Mouse (Mus musculus) monocyte, adult 5-6 weeks (primary cell): ENCODE results near the gene Ptf1a. TPM values are rescaled to one million over a fixed set of nuclear protein-coding genes. Genes with fewer than 3 reads are reported as not detected.
A peak's percentile ranks its signal among the peaks of the same experiment; 100 is the strongest.

Experiments
- ATAC-seq: fragments of 153-309, 156-312 bp; replicated peaks from 2 replicates; pipeline ENCODE4 v1.8.0; 2017; ENCODE audit warnings: mild to moderate bottlenecking; ENCODE audit not compliant: low TSS enrichment, insufficient number of reproducible peaks, severe bottlenecking, poor library complexity, low FRiP score
- total RNA-seq: library from RNA; stranded (forward); fragments of 200-1000, 200-491, 200-594 nt; gene quantifications from 3 replicates; pipeline ENCODE4 v1.2.3, GENCODE M21; 2017

Gene Ptf1a
- total RNA-seq = not detected in 3 replicates

DNA sequence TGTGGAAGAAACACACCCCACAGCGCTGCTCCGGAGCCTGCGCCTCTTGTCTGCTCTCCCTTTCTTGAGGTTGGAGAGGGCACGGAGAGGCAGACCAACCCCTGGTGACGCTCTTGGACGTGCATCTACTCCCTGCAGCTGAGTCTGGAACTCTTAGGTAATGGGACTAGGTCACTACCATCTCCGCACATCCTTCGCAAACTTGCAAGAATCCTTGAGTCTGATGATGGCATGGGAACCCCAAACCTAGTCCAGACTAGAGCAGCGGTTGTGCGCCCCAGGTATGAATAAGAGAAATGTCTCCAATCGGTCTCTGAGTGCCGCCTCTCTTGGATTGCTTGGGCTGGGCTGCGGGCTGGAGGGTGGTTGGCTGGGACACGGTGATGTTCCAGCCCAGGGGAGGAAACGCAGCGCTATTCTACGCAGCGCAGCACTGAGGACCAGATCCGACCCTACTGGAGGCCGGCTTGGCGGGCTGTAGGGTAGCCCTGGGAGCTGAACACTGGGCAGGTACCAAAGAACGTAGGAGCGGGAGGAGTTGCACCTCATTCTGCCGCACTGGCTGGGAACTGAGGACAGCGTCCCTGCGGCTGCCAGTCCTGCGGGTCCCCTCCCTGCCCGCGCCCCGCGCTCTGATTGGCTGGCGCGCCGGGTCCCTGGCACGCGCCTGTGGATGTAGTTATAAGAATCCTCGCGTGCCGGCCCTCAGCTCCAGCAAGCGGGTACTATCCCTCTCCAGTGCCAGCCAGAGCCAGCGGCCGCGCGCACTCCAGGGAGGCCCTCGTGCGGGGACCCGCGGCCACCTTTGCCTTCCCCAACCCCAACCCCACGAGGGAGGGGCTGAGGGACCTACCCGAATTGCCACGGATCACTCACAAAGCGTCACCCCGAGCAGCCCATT, at the start of gene Ptf1a:
Ptf1a (plus strand) TSS at position 733 of the 901 bp plus-strand sequence.
- no peak for ATAC-seq

DNA sequence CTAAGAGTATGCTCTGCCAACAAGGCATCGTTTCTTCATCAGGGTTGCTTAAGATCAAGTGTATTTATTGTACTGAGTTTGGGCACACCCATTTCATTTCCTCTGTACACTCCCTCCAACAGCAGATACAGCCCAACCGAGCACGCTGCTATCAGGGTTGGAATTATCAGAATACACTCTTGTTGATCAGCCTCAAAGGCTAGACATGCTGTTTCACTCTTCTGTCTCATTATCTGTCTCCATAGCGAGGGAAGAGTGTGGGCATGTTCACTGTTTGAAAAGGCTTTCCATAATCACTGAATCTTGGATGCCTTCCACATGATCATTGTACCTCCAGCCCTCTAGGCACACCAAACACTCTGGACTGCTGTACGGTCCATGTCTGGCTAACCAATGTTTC, 40.1 kb upstream of the Ptf1a start:
- no peak for ATAC-seq

DNA sequence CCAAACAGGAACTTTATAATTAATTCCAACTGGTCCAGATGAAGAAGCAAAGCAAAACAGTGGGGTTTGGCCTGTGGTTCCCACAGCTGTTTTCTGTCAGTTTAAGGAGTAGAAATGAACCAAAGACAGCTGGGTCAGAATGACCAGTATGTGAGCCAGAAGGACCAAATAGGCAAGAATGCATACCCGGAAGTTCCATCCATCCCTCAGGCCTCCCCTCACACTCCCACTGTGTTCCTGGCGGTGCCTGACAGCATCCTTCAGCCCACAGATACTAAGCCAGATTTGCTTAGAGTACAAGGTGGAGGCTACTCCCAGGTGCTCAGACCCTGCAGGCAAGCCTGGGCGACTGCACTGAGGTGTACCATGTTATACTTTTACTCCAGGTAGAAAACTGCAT, 38.9 kb upstream of the Ptf1a start:
- ATAC-seq = no peak

DNA sequence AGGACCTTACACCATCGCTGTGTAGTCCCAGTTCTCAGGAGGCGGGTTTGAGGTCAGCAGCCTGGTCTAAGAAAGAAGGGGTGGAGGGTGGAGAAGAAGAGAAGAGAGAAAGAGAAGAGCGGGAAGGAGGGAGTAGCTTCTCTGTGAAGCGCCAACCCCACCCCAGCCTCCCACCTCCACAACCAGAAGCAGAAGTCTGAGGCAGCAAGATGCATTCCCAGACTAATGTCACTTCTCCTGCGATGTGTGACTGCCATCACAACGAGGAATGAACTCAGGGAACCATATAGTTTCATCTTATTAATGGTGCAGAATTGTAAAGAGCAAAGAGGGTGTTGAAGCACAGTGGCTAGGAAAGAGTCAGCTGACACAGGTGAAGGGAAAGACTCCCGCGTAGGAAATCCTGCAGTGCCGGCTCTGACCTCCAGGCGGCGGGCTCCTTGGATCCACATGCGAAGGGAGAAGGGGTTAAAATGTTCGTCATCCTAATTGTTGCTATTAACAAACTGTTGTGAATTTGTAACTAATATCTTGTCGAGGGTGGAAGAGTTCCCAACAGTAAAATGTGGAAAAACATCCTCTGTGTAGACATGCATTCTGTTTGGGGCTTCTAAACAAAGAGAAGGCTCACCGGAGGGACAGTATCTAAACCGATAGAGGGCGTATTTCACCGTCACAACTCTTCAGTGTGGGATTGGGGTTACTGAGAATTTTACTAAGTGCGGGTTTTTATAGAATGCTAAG, 31.1 kb upstream of the Ptf1a start:
- ATAC-seq = peak; percentile 51; the same call in 1 of the 2 replicates

DNA sequence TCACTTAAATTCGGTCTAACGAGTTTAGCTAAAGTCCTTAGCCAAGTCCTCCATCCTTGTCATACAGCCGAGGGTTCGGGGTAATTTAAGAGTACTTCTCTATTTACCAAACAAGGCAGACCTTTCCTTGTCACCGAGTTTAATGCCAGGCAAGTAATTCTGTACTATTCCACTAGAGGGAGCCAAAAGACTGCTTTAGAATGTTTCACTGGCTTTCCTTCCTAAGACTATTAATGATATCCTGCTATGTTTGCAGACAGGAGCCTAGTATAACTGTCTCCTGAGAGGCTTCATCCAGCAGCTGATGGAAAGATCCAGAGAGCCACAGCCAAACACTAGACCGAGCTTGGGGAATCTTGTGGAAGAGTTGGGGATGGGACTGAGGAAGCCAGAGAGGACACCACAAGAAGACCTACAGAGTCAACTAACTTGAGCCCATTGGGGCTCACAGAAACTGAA, 30.4 kb upstream of the Ptf1a start:
- peak; percentile 62 for ATAC-seq

DNA sequence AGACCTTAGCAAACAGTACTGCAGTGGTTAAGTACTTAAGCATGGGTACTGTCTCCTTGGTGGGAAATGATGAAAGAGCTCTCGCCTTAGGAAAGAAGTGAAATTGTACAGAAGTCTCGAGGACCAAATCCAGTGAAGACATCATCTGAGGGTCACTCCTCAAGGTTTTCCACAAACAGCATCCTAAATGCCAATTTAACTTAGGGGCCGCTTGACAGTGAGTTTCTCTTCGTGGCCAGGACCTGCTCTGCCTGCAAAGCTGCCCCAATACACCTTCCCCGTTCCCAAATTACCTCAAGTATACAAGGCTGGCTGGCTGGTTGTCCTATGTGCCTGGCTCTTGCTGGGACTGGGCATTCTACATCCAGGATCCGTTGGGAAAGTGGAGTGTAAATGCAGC, 29.4 kb upstream of the Ptf1a start:
- ATAC-seq = no peak

DNA sequence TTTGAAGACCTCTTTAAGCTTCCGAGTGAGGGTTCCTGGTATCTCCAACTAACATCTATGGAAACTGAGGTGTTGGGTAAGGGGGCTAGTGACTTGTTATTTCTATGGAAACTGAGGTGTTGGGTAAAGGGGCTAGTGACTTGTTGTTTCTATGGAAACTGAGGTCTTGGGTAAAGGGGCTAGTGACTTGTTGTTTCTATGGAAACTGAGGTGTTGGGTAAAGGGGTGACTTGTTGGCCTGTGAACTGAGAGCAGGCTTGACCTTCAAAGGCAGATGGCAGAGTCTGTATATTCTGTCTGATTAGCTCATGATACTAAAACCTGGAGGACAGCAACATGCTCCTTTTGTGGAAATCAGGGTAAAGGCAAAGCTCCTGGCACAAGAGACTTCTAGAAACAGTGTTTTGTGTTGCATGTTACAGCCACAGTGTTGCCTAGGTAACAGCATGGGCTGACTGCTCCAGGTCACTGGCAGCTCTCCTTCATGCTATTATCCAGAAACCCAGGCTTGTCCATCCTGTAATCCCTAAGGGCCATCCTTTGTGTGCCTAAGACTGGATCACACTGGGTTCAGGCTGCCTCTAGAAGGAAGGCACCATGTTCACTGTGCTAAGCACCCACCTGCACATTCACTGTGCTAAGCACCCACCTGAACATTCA, 25.6 kb upstream of the Ptf1a start:
- ATAC-seq = no peak

DNA sequence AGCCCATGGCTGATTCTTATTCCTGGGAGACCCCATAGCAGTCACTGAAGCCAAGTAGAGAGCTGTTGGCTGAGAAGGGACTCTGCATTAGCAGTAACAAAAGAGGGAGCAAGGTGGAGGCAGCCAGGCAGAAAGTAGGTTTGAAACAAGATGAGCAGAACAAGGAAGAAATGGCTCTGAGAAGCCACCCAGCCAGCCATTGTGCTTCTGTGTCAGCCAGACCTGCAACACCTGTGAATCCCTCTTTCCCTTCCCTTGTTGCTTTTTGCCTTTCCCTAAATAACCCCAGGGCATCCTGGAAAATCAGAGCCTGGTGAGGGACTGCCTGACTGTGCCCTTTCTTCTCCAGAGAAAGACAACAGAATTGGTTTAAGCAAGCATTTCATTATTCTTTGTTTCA, 23.2 kb upstream of the Ptf1a start:
- no peak for ATAC-seq

DNA sequence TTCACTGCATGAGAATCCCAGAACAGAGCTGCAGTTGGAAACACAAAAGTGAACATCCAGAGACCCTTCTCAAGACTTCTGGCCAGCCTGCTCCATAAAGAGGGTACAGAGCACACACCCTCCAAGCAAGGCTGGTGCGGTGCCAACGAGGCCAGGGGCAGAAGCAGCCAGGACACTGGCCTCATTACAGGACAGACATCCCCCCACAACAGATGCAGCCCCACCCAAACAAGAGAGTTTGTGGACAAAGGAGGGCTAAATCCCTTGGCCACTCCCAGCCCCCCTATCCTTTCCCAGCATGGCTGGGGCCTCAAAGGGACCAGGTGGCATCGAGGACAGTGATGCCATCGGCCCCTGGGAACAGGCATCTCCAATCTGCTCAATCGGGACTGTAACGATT, 22.4 kb upstream of the Ptf1a start:
- ATAC-seq = no peak

DNA sequence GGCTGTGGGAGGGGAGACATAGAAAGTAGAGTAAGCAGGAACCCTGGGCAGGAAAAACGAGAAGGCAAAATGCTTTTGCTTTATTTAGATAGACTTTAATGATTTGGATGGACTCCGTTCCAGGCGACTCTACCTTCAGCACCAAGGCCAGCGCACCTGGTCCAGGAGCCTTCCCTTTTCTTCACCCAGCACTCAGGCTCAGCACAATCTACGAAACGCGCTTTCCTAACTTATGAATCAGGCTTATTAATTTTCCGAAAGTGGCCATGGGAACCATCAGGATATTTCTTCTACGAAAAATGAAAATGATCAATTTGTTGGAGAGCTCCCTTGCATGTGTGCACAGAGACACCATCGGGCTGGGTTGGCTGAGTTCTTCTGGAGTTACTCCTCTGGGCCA, 16.4 kb upstream of the Ptf1a start:
- no peak for ATAC-seq

DNA sequence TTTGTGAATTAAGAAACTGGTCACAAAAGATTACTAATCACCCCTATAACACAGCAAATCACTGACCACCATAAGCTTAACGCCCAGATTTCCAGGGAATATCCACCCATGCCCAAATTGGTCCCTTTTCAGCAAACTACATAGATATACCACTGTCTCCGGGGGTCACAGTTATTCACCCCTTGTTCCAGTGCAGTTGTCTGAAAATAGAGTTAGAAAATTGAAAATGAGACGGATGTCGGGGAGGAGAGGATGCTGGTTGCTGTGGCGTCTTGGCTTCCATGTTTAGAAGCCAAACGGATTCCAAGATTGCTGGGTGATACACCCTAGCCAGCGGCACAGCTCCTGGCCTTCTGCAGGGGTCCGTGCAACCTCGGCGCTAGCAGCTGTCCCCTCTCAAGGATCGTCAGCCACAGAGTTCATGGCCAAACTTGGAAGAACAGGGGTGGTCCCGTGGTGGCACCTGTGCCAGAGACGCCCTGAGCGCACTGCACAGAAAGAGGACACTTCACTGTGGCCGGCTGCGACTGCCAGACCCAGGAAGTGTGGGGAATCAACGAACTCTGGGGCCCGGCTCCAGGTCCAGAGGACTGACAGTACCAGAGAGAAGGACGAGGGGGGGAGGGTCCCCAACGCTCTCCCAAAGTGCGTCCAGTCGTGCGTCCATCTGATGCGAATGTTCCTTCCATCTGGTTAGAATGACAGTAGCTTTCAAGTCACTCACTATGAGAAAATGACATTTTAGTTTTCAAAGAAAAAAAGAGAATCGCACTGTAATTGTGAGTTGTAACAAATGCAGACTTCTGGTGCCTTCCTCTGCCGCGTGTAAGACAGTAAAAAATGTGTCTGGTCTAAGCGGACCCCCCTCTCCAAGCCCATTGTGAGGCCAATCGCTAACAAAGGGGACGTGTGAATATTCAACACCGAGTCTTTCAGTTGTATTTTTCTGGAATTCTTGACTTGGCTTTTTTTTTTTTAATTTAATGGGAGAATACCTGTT, 15.5 kb upstream of the Ptf1a start:
- ATAC-seq = no peak

DNA sequence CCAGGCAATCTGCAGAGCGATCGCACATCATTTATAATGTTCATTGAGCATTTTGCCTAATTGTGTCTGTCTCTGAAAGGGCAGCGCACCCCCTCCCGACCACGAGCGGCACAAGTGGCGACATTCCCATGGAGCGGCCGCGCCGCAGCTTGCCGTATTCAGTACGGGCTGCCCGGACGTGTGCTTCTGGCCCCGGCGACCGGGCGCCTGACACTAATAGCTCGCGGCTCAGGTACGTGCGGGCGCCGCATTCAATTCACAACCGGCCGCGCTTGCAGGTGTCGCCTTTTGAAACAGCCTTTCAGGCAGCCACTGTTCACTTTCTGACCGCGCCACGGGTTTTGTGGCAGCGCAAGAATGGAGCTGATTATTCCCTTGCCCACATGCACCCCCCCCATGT, 14.7 kb upstream of the Ptf1a start:
- no peak for ATAC-seq

DNA sequence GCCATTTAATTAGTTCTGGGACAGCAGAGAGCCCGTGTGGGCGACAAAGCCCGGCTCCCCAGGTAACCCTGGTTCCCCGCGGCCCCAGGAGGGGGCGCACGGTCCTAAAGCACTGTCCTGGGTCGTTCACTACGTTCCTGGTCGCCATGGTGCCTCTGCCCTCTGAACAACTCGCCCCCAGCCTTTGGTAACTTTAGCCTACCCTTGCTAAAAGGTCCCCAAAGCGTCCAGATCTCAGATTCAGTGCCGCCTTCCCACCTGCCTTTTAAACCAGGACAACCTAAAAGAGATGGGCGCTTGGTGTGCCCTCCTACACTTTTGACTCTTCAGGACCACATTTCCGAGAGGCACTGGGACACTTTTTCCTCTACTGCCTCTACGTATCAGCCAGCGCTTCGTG, 14.3 kb upstream of the Ptf1a start:
- ATAC-seq = no peak

DNA sequence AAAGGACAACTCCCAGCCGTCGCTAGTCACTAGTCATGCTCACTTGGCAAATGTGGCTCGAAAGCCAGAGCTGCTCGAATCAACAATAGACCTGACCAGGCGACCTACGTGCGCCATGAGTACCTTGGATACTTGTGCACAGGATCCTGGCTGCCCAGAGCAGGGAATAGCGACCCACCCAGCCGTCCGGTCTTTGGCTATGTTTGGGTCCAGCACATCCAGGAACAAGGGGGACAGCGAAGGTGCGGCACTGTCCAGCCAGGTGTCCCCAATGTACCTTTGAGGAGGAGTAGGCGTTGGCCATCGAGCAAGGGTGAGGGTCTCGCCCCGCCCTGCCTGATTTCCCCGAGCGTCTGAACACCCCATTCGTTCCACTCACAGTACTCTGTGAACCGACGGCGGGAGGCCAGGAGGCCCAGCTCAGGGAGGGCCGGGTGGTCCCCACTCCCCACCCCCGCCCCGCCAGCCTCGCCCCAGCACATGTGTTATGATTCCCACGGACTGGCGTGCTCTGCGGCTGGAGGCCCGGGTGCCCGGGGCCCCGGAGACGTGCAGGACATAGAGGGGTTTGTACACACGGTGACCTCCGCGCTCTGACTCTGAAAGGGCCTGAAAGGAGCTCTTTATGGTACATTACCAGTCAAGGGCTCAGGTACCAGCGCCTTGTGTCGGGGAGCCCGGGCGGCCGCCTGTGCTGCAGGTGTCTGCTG, 13.7 kb upstream of the Ptf1a start:
- no peak for ATAC-seq

DNA sequence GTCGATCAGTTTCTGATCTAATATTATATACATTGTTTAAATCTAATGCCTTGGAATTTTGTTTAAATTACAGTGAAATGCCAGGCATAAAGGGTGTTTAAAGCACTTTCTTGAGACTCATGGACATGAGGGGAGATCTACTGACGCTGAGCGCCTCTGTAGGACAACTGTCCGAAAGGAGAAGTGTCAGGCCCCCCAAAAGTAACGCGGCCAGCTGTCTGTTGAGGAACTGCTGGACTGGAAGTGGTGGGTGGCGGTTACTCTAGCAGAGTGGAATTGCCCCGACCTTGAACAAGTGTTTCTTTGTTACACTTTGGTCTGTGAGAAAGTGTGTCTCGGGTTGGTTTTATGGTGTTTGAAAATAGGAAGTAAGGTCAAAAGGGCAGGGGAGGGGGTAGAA, 1.1 kb upstream of the Ptf1a start:
- ATAC-seq = no peak

DNA sequence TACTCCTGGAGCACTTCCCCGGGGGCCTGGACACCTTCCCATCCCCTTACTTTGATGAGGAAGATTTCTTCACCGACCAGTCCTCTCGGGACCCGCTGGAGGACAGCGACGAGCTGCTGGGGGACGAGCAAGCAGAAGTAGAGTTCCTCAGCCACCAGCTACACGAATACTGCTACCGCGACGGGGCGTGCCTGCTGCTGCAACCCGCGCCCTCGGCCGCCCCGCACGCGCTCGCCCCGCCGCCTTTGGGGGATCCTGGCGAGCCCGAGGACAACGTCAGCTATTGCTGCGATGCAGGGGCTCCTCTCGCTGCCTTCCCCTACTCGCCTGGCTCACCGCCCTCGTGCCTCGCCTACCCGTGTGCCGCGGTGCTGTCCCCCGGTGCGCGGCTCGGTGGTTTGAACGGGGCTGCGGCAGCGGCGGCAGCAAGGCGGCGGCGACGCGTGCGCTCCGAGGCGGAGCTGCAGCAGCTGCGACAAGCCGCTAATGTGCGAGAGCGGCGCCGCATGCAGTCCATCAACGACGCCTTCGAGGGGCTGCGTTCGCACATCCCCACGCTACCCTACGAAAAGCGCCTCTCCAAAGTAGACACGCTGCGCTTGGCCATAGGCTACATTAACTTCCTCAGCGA, 523 bp downstream of the Ptf1a start:
- no peak for ATAC-seq

DNA sequence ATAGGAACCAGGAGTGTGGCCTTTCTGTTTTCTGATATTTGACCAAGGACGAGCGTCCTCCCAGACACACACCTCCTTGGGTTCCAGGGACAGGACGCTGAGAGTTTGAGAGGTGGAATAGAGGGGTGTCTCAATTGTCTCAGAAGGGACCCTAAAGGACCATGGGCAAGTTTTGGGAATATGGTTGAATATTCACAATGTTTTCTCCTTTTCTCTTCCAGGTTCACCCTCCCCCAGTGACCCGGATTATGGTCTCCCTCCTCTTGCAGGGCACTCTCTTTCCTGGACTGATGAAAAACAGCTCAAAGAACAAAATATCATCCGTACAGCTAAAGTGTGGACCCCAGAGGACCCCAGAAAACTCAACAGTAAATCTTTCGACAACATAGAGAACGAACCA, 1.3 kb downstream of the Ptf1a start:
- ATAC-seq = no peak
